Mouse (Mus musculus) liver (tissue): ENCODE data around the gene Abraxas1.
A peak's percentile ranks its signal among the peaks of the same experiment; 100 is the strongest.

Experiments
- DNase-seq: peaks from one replicate; pipeline ENCODE4 v3.0.0-alpha.2; 2020; ENCODE audit warnings: mixed read lengths

Gene Abraxas1

GRCm38 (mm10) chr5:100820483-100821184, at the start of gene Abraxas1:
Gene Abraxas1, minus strand, starts transcription at chr5:100820965.
- DNase-seq = peak; percentile 94

GRCm38 (mm10) chr5:100869197-100869895, 48.6 kb upstream of the Abraxas1 start:
- no peak for DNase-seq

GRCm38 (mm10) chr5:100866183-100866582, 45.4 kb upstream of the Abraxas1 start:
- DNase-seq = no peak

- no peak for DNase-seq
Observed at GRCm38 (mm10) chr5:100864438-100864837, 43.7 kb upstream of the Abraxas1 start.

GRCm38 (mm10) chr5:100863091-100863490, 42.3 kb upstream of the Abraxas1 start:
- DNase-seq = no peak

- DNase-seq = no peak
Observed at GRCm38 (mm10) chr5:100861811-100862210, 41.0 kb upstream of the Abraxas1 start.

- no peak for DNase-seq
Observed at GRCm38 (mm10) chr5:100861140-100861539, 40.4 kb upstream of the Abraxas1 start.

- peak; percentile 33 for DNase-seq
Observed at GRCm38 (mm10) chr5:100860417-100861053, 39.8 kb upstream of the Abraxas1 start.

GRCm38 (mm10) chr5:100856552-100856951, 35.8 kb upstream of the Abraxas1 start:
- no peak for DNase-seq

GRCm38 (mm10) chr5:100853963-100854362, 33.2 kb upstream of the Abraxas1 start:
- no peak for DNase-seq

GRCm38 (mm10) chr5:100847143-100847542, 26.4 kb upstream of the Abraxas1 start:
- DNase-seq = no peak

GRCm38 (mm10) chr5:100846599-100846920, 25.8 kb upstream of the Abraxas1 start:
- no peak for DNase-seq

GRCm38 (mm10) chr5:100845848-100846598, 25.3 kb upstream of the Abraxas1 start:
- DNase-seq = peak; percentile 66

GRCm38 (mm10) chr5:100845485-100845847, 24.7 kb upstream of the Abraxas1 start, which contains the start of gene Gpat3:
Gene Gpat3, plus strand, starts transcription at chr5:100845713.
- DNase-seq = peak; percentile 6

- DNase-seq = no peak
Observed at GRCm38 (mm10) chr5:100844485-100844884, 23.7 kb upstream of the Abraxas1 start.

GRCm38 (mm10) chr5:100837907-100838306, 17.1 kb upstream of the Abraxas1 start:
- DNase-seq = no peak

- DNase-seq = no peak
Observed at GRCm38 (mm10) chr5:100835862-100836538, 15.2 kb upstream of the Abraxas1 start.

- DNase-seq = no peak
Observed at GRCm38 (mm10) chr5:100833841-100834240, 13.1 kb upstream of the Abraxas1 start.

GRCm38 (mm10) chr5:100832680-100833079, 11.9 kb upstream of the Abraxas1 start:
- no peak for DNase-seq

GRCm38 (mm10) chr5:100828701-100829100, 7.9 kb upstream of the Abraxas1 start:
- DNase-seq = no peak

- DNase-seq = no peak
Observed at GRCm38 (mm10) chr5:100826531-100826930, 5.8 kb upstream of the Abraxas1 start.

GRCm38 (mm10) chr5:100825975-100826374, 5.2 kb upstream of the Abraxas1 start:
- DNase-seq = no peak

- no peak for DNase-seq
Observed at GRCm38 (mm10) chr5:100822826-100823225, 2.1 kb upstream of the Abraxas1 start.
